Mouse (Mus musculus) neutrophil, adult 5-6 weeks (primary cell): ENCODE results near the gene Srgap2. TPM values are rescaled to one million over a fixed set of nuclear protein-coding genes. Genes with fewer than 3 reads are reported as not detected.
"Not testable (repeated sequence)": the region's sequence is repeated elsewhere in the genome, so short reads cannot be mapped to it uniquely, and the experiment has no call there.

Source experiments
- ATAC-seq: fragments of 151-379, 151-347 bp; 2 replicates; pipeline ENCODE4 v1.8.0; 2017; ENCODE audit warnings: mild to moderate bottlenecking, moderate TSS enrichment; ENCODE audit not compliant: insufficient number of reproducible peaks, poor library complexity, low FRiP score, severe bottlenecking; ENCODE audit errors: extremely low read depth
- total RNA-seq: library from RNA; stranded (forward); fragments of 200-1000 nt; gene quantifications from 2 replicates; pipeline ENCODE4 v1.2.3, GENCODE M21; 2017

The Srgap2 gene
- total RNA-seq: 15.3 and 19.4 TPM in 2 replicates

- ATAC-seq: peak; percentile 84
Measured at GRCm38 (mm10) chr1:131527281-131528080, at the start of gene Srgap2, which contains the start of gene Fam72a. TSS of gene Srgap2 (minus strand) at chr1:131527352. TSS of gene Fam72a (plus strand) at chr1:131527903.

- peak; percentile 66 for ATAC-seq
Measured at GRCm38 (mm10) chr1:131573721-131574120, 46.6 kb upstream of the Srgap2 start.

GRCm38 (mm10) chr1:131570391-131570790 lies 43.2 kb upstream of the Srgap2 start:
- no peak for ATAC-seq

- no peak for ATAC-seq
Measured at GRCm38 (mm10) chr1:131569721-131570120, 42.6 kb upstream of the Srgap2 start.

GRCm38 (mm10) chr1:131566056-131566455 lies 38.9 kb upstream of the Srgap2 start:
- not testable (repeated sequence) for ATAC-seq

GRCm38 (mm10) chr1:131562081-131562480 lies 34.9 kb upstream of the Srgap2 start:
- ATAC-seq: no peak

GRCm38 (mm10) chr1:131560500-131560899 lies 33.3 kb upstream of the Srgap2 start:
- no peak for ATAC-seq

GRCm38 (mm10) chr1:131555042-131555812 lies 28.1 kb upstream of the Srgap2 start:
- peak; percentile 96 for ATAC-seq

- ATAC-seq: no peak
Measured at GRCm38 (mm10) chr1:131553428-131553827, 26.3 kb upstream of the Srgap2 start.

GRCm38 (mm10) chr1:131551956-131552355 lies 24.8 kb upstream of the Srgap2 start:
- ATAC-seq: no peak

GRCm38 (mm10) chr1:131548494-131549365 lies 21.6 kb upstream of the Srgap2 start:
- no peak for ATAC-seq

GRCm38 (mm10) chr1:131546798-131547690 lies 19.9 kb upstream of the Srgap2 start:
- no peak for ATAC-seq

- ATAC-seq: no peak
Measured at GRCm38 (mm10) chr1:131543886-131544565, 16.9 kb upstream of the Srgap2 start.

GRCm38 (mm10) chr1:131541903-131542302 lies 14.8 kb upstream of the Srgap2 start:
- no peak for ATAC-seq

- no peak for ATAC-seq
Measured at GRCm38 (mm10) chr1:131541431-131541830, 14.3 kb upstream of the Srgap2 start.

GRCm38 (mm10) chr1:131540795-131541194 lies 13.6 kb upstream of the Srgap2 start:
- no peak for ATAC-seq

- no peak for ATAC-seq
Measured at GRCm38 (mm10) chr1:131539771-131540170, 12.6 kb upstream of the Srgap2 start.
